Mouse (Mus musculus): Measurements from ENCODE around the gene Kif5c. TPM values are rescaled to one million over a fixed set of nuclear protein-coding genes. Genes with fewer than 3 reads are reported as not detected.

Kif5c gene
- total RNA-seq, 2 experiments from 2014 or later, result 4.8 to 5.4 TPM

DNA sequence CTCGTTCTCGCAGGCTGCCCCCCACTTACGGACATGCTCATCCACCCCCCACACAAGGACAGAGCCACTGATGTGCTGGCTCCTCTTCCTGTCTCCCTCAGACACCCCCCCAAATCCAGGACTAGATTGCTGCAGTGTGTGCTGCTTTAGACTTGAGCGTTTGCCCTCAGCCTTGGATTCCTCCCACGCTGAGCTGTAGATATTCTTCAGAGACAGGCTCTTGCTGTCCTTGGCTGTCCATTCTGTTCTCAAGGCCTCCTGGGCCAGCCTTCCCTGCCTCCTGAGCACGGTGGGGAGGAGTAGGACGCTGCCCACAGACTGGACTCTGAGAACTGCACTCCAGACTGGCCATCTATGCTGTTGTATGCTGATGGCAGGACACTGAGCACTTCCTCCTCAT, 127.8 kb downstream of the Kif5c start:
- peak; percentile 69 to 70 for DNase-seq

DNA sequence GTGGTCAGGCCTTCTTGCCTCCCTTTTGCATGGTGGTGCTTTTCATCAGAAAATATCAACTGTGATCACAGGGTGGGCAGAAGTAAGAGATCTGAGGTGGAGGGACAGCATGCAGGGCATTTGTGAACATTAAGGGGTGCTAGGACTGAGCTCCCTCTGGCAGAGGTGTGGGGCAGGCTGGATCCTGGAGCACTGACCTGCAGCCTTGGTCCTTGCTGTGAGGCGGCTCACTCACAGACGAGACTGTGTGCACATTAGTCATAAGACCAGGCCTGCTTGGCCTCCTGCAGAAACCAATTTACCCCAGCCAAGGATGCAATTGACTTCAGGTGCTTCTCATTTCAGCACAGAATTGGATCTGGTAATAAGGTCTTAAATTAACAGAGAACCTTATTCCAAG, 128.6 kb downstream of the Kif5c start:
- peak in 1 of 2 experiments; percentile 43 for DNase-seq

DNA sequence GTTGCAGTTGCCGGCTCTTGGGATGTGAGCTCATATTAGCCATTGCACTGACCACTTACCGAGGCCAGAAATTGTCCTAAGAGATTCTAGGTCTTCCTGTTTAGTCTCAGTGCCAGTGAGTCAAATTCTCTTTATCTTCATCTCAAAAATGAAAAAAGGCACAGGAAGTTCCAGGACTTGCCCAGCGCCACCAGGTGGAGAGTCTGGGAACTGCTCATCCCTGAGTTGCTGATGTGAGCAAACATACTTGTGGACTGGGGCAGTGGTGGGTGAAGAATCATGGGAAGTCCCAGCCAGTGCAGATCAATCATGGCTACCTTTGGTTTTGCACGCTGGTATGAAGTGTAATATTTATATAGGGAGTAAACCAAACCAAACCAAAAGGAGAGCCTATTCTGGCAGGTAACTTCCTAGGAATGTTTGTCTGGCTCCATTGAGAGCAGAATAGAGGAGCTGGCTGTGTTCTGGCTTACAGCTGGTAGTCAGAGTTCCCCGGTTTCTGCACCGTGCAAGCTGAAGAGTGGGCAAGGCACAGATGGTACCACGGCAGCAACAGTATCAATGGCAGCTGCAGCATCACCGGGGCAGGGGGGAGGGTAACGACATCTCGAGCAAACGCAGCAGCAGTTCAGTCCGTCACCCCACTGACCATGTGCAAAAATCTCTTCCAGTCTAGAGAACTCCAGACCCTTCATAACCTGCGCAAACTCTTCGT, 129.7 kb downstream of the Kif5c start:
- DNase-seq, result peak in 1 of 2 experiments; percentile 34

DNA sequence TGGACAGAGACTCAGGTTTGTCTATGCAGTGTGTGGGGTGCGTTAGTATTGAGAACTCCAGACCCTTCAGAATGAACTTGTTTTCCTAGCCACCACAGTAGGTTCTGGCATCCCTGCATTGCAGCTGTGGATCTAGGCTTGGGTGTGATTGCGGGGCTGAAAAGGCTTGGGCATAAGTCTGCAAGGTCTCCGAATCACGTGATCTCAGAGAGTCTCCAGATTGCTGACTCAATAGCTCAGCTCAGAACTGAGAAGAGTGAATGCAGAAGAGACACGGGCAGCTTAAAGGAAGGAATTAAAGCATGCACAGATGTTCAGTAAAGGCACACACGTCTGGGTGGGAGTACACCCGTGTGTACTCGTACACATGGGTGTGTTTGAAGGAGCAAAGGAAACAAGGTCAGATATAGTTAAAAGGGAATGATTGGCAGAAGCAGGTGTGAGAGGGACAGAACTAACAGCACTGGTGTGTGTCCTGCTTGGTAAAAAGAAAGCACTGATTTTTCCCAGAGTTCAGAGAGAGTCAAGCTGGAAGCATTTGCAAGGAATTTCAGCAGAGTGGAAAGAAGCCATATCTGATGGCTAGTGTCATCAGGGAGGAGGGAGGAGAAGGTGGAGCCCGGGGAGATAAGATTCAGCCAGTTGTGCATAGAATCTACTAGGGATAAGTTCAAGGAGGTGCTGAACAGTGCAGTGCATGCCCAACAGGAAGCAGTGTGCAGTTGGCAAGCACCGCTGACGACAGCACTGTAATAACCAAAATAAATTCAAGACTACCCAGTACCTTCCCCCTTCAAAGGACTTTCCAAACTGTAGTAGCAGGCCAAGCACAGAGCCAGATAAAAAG, 130.9 kb downstream of the Kif5c start:
- DNase-seq, result no peak

DNA sequence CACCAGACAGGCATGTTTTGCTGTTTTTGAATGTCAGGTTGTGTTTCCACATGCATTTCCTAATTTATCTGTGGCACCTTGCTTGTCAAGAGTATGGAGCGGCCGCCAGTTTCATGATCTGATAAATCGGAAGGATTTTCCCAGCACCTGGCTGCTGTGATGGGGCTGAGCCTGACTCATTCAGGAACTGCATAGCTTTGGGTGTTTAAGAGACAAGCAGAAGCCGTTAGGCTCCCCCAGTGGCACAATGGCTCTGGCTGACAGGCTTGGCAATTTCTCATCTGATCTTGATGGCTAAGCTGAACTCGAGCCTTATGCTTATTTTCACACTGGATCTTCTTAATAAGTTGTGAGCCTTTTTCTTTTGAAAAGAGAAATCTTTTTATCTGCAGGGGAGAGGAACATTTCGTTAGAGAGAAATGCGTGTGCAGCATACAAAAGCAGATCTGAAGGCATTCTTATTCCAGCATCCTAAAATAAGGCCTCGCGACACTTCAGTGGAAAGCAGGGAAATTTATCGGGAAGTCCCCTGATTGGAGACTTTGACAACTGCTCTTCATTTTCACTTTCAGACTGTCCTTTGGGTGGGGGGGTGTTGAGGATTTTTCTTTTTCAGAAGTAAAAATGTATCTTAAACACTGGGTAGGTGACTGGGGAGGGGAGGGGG, 132.6 kb downstream of the Kif5c start:
- DNase-seq, result no peak

DNA sequence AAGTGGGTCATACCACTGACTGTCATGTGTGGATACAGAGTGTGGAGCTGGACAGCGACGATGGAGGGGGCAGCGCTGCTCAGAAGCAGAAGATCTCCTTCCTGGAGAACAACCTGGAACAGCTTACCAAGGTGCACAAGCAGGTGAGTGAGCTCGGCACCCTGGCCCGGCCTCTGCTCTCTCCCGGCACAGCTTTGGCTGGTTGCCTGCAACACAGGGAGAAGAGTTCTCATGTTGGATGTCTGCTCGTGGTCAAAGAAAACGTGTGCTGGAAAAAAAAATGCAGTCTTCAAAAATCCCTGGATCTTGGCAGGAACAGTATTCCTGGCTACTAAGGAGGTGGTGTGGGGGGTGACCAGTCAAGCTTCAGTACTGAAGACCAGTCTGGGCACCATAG, 133.1 kb downstream of the Kif5c start:
- no peak for DNase-seq

DNA sequence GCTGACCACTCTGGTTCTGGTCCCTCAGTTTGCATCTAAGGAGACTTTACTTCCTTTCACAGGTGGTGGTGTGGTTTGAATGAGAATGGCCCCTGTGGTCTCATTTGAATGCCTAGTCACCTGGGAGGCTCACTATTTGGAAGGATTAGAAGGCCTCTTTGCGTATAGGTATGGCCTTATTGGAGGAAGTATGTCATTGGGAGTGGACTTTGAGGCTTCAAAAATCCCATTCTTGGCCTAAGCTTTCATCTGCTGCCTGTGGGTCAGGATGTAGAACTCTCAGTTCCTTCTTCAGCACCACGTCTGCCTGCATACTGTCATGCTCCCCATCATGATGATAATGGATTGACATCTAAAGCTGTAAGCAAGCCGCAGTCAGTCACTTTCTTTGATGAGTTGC, 134.0 kb downstream of the Kif5c start:
- no peak for DNase-seq

DNA sequence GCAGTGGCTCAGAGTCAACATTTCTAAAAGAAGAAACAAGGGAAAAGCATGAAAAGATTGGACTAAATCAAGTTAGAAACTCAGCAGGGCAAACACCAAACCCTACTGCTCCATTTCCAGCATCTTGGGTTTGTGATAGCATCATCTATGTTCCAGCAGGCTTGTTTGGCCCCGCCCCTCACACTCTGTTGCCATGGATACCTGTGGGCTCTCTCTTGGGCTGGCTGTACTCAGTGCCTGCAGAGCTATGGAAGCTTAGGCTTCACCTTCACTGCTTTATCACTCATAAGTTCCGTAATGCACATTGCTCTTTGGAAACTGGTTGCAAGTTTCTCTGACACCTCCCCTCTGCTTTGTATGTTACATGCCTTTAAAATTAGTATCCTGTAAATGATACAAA, 136.0 kb downstream of the Kif5c start:
- DNase-seq, result peak; percentile 34 to 38

DNA sequence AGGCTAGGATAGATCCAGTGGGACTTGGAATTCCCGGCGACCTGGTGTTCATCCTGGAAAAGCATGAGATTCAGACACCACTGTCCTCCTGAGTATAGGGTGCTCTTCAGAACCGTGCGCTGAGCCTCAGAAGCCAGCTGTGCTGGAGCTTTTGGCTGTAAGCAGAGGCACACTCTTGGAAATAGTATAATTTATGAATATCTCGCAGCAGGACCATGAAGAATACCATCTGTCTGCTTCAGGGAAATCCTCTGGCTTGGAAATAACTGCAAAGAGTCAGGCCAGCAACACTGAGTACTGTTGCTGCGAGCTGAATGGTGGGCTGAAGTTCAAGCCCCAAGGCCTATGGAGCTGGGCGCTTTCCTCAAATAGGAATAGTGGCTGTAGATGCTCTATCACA, 138.5 kb downstream of the Kif5c start:
- DNase-seq, result no peak

DNA sequence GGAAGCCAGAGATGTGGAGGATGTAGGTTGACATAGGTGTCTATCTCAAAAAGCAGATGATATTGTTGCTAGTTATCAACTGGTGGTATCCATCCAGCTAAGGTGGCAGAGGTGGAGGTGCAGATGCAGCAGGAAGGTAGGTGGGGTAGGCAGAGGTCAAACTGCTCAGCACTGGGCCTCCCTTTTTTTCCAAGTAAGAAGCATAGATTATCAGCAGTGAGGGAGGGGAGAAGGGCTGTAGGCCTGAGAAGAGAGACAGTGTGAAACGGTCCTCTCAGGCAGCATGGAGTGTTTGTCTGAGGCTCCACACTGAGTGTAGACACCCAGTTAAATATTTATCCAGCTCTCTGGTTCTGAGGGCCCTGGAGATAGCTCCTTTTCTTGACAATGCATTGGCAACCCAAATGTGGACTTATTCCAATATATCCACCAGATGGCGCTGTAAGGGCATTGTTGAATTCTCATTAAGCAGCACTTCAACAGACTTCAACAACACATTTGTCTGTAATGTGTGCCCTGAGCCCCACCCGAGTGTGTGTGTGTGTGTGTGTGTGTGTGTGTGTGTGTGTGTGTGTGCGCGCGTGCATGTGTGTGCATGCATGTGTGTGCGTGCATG, 145.3 kb downstream of the Kif5c start:
- DNase-seq, result peak in 1 of 2 experiments; percentile 41

DNA sequence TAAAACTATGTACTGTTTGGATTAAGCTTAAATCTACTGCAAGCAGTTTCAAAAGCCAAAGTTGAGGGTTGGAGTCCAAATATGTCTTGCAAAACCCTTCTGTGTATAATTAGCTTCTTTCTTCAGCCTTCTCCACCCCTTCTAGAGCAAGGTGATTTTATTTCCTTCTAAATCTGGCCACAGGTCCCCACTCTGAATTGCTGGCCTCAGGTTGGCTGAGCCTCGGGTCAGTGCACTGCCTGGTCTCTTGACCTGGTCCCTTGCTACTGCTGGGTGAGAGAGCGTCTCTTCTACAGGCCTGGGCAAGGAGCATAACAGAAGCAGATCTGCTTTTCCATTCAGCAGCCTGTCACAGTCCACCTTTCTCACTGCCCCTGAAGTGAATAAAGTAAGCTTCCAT, 149.8 kb downstream of the Kif5c start:
- no peak for DNase-seq

DNA sequence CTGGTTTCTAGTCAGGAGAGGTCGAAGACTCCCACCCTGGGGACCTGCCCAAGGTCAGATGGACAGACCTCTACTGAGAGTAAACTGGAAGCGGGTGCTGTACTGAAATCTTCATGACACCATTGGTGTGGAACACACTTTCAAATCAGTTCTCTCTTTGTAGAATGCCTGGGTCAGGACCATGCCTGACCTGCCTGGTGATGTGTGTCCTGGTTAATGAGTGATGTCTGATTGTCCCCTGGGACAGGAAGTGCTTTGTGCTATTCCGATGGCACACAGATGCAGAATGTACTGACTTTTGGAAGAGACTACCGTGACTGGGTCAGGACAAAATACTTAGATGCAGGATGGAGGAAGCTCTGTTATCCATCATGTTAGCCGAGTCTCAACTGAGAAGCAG, 151.3 kb downstream of the Kif5c start:
- DNase-seq, result no peak

DNA sequence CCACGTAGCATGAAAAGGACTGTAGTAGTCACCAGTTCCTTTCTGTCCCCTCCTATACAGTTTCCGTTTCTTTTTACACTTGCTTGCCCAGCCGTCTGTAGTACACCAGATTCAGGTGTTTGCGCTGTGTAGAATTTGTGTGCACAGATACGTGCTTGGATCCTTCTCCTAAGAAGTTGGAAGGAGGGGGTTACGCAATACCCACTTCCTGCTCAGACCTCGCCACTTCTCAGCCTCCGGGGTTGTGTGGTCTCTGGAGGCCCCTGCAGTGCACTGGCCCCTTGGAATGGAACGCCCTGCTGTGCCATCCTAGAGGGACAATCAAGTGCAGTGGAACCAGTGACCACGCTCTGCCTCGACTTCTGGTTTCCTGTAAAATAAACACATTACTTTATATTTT, 152.1 kb downstream of the Kif5c start:
- DNase-seq, result no peak

DNA sequence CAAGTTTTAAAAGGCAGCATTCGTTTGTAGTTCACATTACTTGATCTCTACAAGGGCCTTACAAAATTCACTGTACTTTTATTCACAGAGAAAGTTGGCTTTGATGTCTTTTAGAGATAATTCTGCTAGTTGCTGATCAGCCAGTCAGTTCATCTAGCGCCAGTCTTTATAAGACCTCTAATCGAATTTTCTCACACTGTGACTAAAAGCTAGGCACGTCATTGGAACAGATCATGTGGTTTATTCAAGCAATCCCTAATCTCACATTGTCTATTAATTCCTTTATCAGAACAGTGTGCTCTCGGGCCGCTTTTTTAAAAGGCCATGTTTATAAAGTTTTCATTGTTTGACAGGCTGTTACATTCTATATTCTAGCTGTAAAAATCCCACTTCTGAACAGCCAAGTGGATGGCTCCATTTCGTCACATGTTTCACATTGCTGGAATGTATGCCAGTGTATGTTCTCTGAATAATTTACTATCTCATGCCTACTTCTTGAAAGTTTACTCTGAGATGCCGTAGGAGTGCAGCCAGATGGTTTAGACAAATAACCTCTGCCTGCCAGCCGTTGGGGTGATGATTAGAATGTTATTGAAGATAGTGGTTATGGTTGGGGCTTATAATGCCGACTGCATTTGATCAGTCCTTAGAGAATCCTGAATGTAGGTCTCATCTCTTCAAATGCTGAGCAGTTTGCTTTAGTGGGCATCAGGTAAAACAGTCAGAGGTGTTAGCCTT, 154.3 kb downstream of the Kif5c start:
- no peak for DNase-seq

DNA sequence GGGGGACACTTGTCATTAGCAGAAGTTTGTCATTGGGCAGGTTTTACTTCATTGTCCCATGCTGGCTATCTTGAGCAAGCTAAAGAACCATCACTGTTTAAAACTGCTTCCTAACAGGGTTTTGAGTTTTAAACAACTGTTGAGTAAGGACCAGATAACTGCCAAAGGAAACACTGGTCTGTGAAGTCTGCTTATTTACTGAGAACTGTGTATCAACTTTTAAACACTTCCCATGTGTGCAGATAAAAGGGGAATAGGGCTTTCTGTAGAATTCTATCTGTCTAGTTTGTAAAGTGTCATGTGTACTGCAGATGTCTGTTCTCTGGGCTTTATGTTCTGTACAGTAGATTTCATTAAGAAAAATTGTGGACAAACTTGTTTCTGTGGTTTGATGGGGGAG, 155.1 kb downstream of the Kif5c start:
- no peak for DNase-seq

DNA sequence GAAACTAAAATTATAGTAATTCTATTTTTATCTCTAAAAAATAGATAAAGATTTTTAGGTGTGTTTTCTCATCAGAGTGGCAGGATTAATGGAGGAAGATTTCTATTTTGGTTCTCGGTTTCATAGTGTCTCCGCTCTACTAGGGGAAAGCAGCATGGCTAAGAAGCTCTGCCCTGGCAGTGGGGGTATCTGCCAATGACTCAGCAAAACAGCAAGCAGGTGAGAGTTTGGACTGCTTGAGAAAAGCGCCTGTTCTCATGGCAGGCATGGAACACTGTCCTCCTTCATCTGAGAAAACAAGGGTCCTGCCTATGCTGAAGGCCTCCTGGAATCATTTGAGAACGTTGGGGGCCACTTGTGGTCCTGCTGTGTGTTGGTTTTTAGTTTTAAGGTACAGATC, 156.1 kb downstream of the Kif5c start:
- DNase-seq, result no peak

DNA sequence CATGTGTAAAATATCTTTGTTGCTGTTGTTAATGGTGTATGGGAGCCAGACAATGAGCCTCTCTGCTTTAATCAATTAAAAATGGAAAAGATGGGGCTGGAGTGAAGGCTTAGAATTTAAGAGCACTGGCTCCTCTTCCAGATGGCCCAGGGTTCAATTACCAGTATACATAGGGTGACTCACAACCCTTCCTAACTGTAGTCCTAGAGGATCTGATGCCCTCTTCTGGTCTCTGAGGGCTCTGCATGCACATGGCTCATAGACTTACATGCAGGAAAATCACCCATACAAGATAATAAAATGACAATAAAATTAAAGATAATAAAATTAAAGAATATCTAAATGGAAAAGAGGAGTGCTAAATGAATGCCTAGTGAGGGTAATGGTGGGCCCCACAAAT, 156.6 kb downstream of the Kif5c start:
- DNase-seq, result peak; percentile 14 to 22

DNA sequence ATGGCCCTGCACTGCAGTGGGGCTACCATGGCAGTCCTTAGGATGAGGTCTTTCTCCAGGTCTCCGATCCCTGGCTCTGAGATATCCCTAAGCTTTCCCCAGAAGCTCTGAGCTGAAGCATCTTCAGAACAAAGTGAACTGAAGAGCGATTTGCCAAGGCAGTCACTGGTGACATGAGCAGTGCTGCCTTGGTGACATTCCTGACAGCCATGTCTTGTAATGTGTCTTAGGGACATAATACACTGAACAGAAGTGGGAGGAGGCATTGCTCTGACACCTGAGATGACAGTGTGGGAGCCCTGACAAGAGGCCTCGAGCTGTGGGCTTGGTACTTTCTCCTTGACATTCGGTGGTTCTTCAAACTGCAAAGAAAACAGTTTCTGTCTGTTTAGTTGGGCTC, 157.3 kb downstream of the Kif5c start:
- no peak for DNase-seq

DNA sequence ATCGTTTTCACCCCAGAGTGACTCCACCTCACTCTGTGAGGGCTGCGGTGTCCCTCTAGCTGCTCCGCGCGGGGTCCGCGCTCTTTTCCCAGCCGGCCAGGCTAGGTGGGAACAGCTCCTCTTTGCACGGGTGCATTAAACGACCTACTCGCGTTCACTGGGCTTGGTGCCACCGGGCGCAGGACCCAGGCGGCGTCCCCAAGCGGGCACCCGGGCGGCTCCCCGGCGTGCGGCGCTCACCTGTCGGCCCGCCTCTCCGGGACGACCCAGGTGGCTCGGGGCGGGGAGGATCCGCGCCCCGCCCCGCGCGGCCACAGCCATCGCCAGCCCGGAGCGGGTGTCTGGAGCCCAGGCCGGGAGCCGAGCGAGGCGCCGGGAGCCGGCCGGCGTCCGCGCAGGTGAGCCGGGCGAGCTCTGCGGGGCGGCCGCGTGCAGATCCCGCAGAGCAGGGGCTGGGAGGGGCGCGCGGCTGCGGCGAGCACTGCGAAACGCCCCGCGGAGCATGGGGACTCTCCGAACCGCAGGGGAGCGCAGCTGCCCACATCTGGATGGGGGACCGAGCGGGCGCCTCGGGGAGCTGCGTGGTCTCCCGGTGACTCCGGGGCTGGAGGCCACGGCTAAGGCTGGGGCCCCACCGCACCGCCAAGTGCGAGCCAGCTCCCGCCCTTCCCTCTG, 168.4 kb downstream of the Kif5c start, which contains the start of gene Lypd6b:
Gene Lypd6b (plus strand): TSS at position 313 of the 675 bp plus-strand sequence.
- peak; percentile 21 for DNase-seq

DNA sequence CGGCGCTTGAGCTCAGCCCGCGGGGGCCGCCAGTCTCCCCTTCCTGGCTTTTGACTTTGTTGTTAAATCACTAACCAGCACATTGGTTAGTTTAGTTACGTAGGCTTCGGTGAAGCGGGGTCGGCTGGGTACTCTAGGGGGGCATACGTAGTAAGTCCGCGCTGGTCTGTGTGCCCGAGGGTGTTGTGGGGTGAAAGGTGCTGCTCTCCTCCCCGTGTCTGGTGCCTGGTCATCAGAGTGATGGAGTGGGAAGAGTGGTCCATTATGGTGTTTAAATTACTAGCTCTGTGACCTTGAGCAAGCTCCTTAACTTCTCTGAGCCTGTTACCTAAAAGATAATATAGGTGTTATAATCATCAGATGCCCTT, 168.9 kb downstream of the Kif5c start:
- no peak for DNase-seq

DNA sequence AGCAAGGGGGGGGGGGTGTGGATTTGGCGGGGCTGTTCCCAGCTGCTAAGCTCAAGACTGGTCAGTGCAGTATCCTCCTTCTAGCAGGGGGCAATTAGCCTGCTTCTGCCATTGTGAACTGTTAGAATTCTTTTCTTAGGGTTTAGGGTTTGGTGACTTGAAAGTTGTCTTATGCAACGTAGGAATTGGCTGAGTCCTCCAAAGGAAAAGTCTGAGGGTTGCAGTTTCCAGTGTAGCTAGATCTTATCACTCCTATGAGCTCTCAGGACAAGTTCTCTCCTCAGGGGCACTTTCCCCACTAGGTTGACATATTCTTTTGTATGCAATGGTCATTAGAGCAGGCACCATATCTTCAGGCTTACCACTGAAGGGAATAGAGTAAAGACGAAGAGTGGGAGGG, 169.5 kb downstream of the Kif5c start:
- DNase-seq, result no peak
